Mouse (Mus musculus): Measurements from ENCODE around the gene Tctn1. TPM values are rescaled to one million over a fixed set of nuclear protein-coding genes. Genes with fewer than 3 reads are reported as not detected.

Gene Tctn1
- 1.7 and 1.9 TPM in 2 replicates for polyA plus RNA-seq (2012; rRNA removed)

GRCm38 (mm10) chr5:122263933-122264905 lies at the start of gene Tctn1:
Gene Tctn1 (minus strand): TSS chr5:122264460.

GRCm38 (mm10) chr5:122284183-122285028 lies 20.1 kb upstream of the Tctn1 start, which contains the start of gene Pptc7:
Gene Pptc7 (plus strand): TSS chr5:122284365.

GRCm38 (mm10) chr5:122206475-122206874 lies 57.8 kb downstream of the Tctn1 start, which contains the start of gene Hvcn1:
Gene Hvcn1 (plus strand): TSS chr5:122206804.

Other genes with a start within 250 kb of the Tctn1 start
- gene Cux2, start 214.4 kb downstream of the Tctn1 start, polyA plus RNA-seq (2012; rRNA removed), result 1.5 and 1.8 TPM in 2 replicates
- gene Myl2, start 163.5 kb downstream of the Tctn1 start, polyA plus RNA-seq (2012; rRNA removed), result 0.67 TPM in 1 of 2 replicates, not detected in the other
- 0.02 and 0.03 TPM in 2 replicates for gene Ccdc63, start 123.6 kb downstream of the Tctn1 start, polyA plus RNA-seq (2012; rRNA removed)
- 119 and 132 TPM in 2 replicates for gene Ppp1cc, start 106.2 kb downstream of the Tctn1 start, polyA plus RNA-seq (2012; rRNA removed)
- 0.98 and 1.5 TPM in 2 replicates for gene Hvcn1, start 57.7 kb downstream of the Tctn1 start, polyA plus RNA-seq (2012; rRNA removed)
- gene Pptc7, start 19.9 kb upstream of the Tctn1 start, polyA plus RNA-seq (2012; rRNA removed), result 3.6 and 3.9 TPM in 2 replicates
- 2.2 and 2.6 TPM in 2 replicates for gene Rad9b, start 89.8 kb upstream of the Tctn1 start, polyA plus RNA-seq (2012; rRNA removed)
- gene Vps29, start 89.9 kb upstream of the Tctn1 start, polyA plus RNA-seq (2012; rRNA removed), result 45.2 and 51.5 TPM in 2 replicates
- 39.7 and 45.0 TPM in 2 replicates for gene Gpn3, start 107.4 kb upstream of the Tctn1 start, polyA plus RNA-seq (2012; rRNA removed)
- gene Fam216a, start 107.9 kb upstream of the Tctn1 start, polyA plus RNA-seq (2012; rRNA removed), result 16.3 and 18.3 TPM in 2 replicates
- 185 and 192 TPM in 2 replicates for gene Arpc3, start 127.4 kb upstream of the Tctn1 start, polyA plus RNA-seq (2012; rRNA removed)
- 11.9 and 15.0 TPM in 2 replicates for gene Anapc7, start 157.2 kb upstream of the Tctn1 start, polyA plus RNA-seq (2012; rRNA removed)
- 23.3 and 26.9 TPM in 2 replicates for gene Atp2a2, start 237.8 kb upstream of the Tctn1 start, polyA plus RNA-seq (2012; rRNA removed)